Mouse (Mus musculus): ENCODE measurements around the gene Rexo1. TPM values are rescaled to one million over a fixed set of nuclear protein-coding genes. Genes with fewer than 3 reads are reported as not detected.
A peak's percentile ranks its signal among the peaks of the same experiment; 100 is the strongest.

Gene Rexo1
- polyA plus RNA-seq, 1 experiment: 62.7 TPM

DNA sequence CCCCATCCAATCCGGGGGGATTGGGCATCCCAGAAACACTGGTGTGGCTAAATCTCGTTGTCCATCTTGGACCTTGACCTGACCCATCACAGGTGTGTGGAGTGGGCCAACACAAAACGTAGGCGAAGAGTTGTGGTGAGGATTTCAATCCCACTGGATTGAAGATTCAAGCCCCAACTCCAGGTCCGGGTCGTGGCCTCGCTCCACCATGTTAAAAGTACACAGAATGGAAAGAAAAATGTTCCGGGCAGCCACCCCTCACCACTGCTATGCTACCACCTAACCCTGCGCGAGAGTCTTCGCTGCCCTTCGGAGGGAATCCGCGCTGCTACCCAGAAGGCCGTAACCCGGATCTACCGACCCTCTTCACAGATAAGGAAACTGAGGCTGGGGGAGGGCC, 14.6 kb upstream of the Rexo1 start:
- no peak for TF ChIP-seq CTCF (IDR thresholded peaks at IDR 0.05; ENCODE audit: insufficient read depth, low read length)
- no peak for TF ChIP-seq POLR2A (IDR thresholded peaks at IDR 0.05; ENCODE audit: borderline replicate concordance, extremely low read depth, low read depth, low read length)
- Histone ChIP-seq H3K4me3 (replicated peaks; ENCODE audit: extremely low read depth, low read depth, low read length) (peak overlapping the region; percentile 62), H3K4me1 (ENCODE audit: control insufficient read depth, insufficient read depth, low read length) (0 out of 2 replicates have a peak, but pooled peaks cover 2% of the 10 kb centered on the region)
- WGBS: 13% methylated on average over 17 of the region's 17 CpGs
- no peak for DNase-seq

DNA sequence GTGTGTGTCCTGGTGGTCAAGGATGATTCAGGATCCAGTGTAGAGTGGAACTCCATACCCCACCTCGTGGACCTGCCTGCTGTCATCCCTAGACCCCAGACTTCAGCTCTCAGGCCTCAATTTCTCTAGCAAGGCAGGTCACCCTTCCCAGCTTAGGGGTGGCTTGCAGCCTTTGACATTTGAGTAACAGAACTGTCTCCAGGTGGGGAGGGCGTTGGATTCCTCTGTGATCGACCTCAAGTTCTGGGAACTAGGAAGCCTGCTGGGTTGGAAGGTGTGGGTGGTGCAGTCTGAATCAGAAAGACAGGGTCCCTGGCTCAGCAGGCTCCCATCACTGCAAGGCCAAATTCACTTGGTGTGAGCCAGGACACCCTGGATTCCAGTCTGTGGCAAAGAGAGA, 13.5 kb upstream of the Rexo1 start:
- Histone ChIP-seq H3K4me1 (ENCODE audit: control insufficient read depth, insufficient read depth, low read length) (0 out of 2 replicates have a peak, but pooled peaks cover 2% of the 10 kb centered on the region), H3K4me3 (replicated peaks; ENCODE audit: extremely low read depth, low read depth, low read length) (no peak overlapping the region)
- no peak for DNase-seq
- WGBS: 70% methylated on average over 3 of the region's 3 CpGs
- no peak for TF ChIP-seq CTCF (IDR thresholded peaks at IDR 0.05; ENCODE audit: insufficient read depth, low read length)
- no peak for TF ChIP-seq POLR2A (IDR thresholded peaks at IDR 0.05; ENCODE audit: borderline replicate concordance, extremely low read depth, low read depth, low read length)

DNA sequence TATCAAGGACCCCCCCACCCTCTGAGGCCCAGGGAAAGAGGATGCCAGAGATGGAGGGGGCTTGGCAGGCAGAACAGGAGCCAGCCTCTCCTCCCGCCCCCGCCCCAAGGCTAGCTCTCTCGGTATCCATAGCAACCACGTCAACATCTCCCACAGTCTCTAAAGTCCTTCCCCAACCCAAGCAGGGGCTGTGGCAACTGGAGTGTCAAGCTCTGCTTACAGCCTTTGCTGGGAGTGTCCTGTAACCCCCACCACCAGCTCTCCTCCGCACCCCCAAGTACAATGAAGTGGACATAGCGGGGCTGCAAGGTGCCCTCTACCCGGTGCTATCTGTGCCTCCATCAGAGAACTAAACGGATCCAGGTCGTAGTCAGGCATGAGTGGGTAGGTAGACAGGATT, 12.6 kb upstream of the Rexo1 start:
- TF ChIP-seq POLR2A (IDR thresholded peaks at IDR 0.05; ENCODE audit: borderline replicate concordance, extremely low read depth, low read depth, low read length) (no peak), CTCF (IDR thresholded peaks at IDR 0.05; ENCODE audit: insufficient read depth, low read length) (no peak)
- Histone ChIP-seq H3K4me1 (ENCODE audit: control insufficient read depth, insufficient read depth, low read length) (0 out of 2 replicates have a peak, but pooled peaks cover 2% of the 10 kb centered on the region), H3K4me3 (replicated peaks; ENCODE audit: extremely low read depth, low read depth, low read length) (no peak overlapping the region)
- WGBS: 64% methylated on average over 9 of the region's 9 CpGs
- DNase-seq: no peak

DNA sequence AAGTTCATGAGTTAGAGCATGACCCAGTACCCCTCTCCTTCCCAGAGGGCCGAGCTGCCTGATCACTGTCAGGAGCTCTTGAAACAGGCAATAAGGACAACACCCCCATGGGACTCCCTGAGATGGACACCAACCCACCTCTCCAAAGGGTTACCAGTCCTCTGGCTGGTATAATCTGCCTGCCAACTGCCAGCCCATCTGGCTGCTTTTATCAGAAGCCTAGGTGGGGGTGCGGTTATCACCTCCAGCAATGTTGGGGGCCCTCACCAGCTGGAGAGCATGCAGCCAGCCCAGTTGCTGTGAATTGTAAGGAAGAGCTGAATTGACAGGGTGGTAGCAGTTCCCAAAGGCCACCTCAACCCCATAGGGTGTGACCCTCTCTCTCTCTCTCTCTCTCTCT, 11.1 kb upstream of the Rexo1 start:
- DNase-seq: no peak
- TF ChIP-seq POLR2A (IDR thresholded peaks at IDR 0.05; ENCODE audit: borderline replicate concordance, extremely low read depth, low read depth, low read length): no peak
- TF ChIP-seq CTCF (IDR thresholded peaks at IDR 0.05; ENCODE audit: insufficient read depth, low read length): no peak
- H3K4me3 ChIP-seq (replicated peaks; ENCODE audit: extremely low read depth, low read depth, low read length): no peak overlapping the region
- H3K4me1 ChIP-seq (ENCODE audit: control insufficient read depth, insufficient read depth, low read length): 0 out of 2 replicates have a peak, but pooled peaks cover 2% of the 10 kb centered on the region
- WGBS: 88% methylated on average over 2 of the region's 2 CpGs

DNA sequence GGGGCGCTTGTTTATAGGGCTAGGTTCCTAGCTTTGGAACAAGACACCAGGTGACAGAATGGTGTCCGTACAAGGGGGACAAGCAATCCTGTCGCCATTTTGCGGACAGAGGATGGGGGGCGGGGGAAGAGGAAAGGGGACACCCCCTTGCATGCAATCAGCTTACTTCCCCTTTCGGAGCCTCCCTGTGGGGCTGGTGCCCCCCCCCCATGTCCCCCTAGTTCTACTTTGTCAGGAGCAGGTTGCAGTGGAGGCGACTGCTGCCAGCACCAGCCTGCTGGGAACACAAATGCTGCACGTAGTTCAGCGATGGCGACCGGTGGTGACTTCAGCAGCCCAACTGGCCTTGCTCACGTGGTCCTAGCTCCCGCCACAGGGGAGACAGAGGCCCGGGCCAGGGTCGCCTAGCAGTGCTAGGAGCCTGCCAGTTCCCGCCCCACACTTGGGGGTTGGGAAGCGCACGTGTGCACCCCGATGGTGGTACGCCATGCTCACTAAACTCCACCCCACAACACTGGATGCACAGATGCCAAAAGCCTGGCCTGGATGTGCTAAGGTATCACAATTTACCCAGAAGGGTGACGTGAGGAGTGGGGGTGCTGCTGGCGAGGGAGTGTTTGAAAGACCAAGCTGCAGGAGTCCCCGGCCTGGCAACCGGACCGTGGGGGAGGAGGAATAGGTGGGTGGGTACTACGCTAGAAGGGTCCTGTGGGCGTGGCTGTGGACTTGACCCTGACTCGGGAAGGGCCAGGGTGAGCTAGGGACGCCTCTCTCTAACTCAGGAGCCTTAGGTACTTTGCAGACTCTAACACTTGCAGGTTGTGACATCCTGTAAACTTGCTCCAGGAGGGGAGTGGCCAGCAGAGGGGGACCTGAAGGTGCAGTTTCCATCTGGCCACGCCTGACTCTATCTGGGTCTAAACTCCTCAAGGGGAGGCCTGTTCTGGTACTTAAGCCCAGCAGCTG, 9.8 kb upstream of the Rexo1 start:
- H3K4me3 ChIP-seq (replicated peaks; ENCODE audit: extremely low read depth, low read depth, low read length): no peak overlapping the region
- H3K4me1 ChIP-seq (ENCODE audit: control insufficient read depth, insufficient read depth, low read length): 0 out of 2 replicates have a peak, but pooled peaks cover 2% of the 10 kb centered on the region
- WGBS: 34% methylated on average over 30 of the region's 30 CpGs
- TF ChIP-seq CTCF (IDR thresholded peaks at IDR 0.05; ENCODE audit: insufficient read depth, low read length): no peak
- no peak for TF ChIP-seq POLR2A (IDR thresholded peaks at IDR 0.05; ENCODE audit: borderline replicate concordance, extremely low read depth, low read depth, low read length)
- no peak for DNase-seq

DNA sequence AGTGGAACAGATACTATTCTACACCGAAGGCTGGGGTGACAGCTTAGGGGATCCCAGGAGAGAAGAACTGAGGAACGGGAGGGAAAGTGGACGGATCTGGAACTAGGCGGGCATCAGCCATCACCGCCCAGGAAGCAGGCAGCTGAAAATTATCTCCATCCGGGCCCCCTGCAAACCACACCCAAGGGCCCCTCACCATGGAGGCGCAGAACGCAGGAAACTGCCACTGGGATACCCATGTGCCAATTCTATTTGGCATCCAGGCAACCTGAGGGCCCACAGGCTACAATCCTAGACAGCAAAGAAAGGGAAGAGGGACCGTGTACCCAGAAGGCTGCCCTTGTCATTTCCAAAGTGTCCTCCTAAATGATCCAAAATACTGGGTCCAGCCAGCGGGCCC, 9.1 kb upstream of the Rexo1 start:
- Histone ChIP-seq H3K4me1 (ENCODE audit: control insufficient read depth, insufficient read depth, low read length) (0 out of 2 replicates have a peak, but pooled peaks cover 2% of the 10 kb centered on the region), H3K4me3 (replicated peaks; ENCODE audit: extremely low read depth, low read depth, low read length) (no peak overlapping the region)
- no peak for TF ChIP-seq CTCF (IDR thresholded peaks at IDR 0.05; ENCODE audit: insufficient read depth, low read length)
- no peak for TF ChIP-seq POLR2A (IDR thresholded peaks at IDR 0.05; ENCODE audit: borderline replicate concordance, extremely low read depth, low read depth, low read length)
- DNase-seq: no peak
- WGBS: 77% methylated on average over 10 of the region's 10 CpGs

DNA sequence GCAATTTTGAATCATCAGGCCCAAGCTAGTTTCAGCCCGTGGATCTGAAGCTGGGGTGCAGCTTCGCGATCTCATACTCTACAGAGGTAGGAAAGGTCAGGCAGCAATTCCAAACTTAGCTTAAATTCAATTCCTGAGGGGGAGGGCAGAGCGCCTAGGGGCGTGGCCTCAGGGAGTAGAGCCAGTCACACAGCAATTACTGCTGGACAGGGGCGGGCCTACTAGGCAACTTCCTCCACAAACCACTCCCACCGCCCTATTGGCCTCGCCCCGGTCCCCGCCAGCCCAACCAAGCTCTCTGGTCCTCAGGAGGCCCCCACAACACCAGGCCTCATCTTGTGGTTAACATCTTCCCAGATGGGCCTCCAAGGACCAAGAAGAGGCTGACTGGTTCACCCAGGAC, 8.3 kb upstream of the Rexo1 start:
- peak; percentile 56 for DNase-seq
- Histone ChIP-seq H3K4me3 (replicated peaks; ENCODE audit: extremely low read depth, low read depth, low read length) (no peak overlapping the region), H3K4me1 (ENCODE audit: control insufficient read depth, insufficient read depth, low read length) (0 out of 2 replicates have a peak, but pooled peaks cover 2% of the 10 kb centered on the region)
- WGBS: 31% methylated on average over 10 of the region's 10 CpGs
- no peak for TF ChIP-seq CTCF (IDR thresholded peaks at IDR 0.05; ENCODE audit: insufficient read depth, low read length)
- TF ChIP-seq POLR2A (IDR thresholded peaks at IDR 0.05; ENCODE audit: borderline replicate concordance, extremely low read depth, low read depth, low read length): no peak

DNA sequence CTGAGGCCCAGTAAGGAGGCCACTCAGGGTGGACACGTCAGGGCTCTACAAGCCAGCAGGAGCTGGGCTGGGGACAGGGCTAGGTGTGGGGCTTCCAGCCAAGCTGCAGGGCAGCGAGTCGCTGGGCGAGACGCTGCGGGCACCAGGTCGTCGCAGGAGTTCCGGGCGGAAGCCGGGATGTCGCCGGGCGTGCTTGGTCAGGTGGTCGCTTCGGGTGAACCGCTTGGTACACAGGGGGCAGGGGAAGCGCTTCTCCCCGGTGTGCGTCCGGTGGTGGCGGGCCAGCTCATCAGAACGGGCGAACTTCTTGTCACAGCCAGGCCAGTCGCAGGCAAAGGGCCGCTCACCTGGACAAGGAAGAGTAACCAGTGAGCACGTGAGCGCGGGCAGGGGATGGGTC, 7.5 kb upstream of the Rexo1 start:
- Histone ChIP-seq H3K4me1 (ENCODE audit: control insufficient read depth, insufficient read depth, low read length) (0 out of 2 replicates have a peak, but pooled peaks cover 2% of the 10 kb centered on the region), H3K4me3 (replicated peaks; ENCODE audit: extremely low read depth, low read depth, low read length) (no peak overlapping the region)
- no peak for TF ChIP-seq CTCF (IDR thresholded peaks at IDR 0.05; ENCODE audit: insufficient read depth, low read length)
- no peak for TF ChIP-seq POLR2A (IDR thresholded peaks at IDR 0.05; ENCODE audit: borderline replicate concordance, extremely low read depth, low read depth, low read length)
- DNase-seq: no peak
- WGBS: 93% methylated on average over 29 of the region's 29 CpGs

DNA sequence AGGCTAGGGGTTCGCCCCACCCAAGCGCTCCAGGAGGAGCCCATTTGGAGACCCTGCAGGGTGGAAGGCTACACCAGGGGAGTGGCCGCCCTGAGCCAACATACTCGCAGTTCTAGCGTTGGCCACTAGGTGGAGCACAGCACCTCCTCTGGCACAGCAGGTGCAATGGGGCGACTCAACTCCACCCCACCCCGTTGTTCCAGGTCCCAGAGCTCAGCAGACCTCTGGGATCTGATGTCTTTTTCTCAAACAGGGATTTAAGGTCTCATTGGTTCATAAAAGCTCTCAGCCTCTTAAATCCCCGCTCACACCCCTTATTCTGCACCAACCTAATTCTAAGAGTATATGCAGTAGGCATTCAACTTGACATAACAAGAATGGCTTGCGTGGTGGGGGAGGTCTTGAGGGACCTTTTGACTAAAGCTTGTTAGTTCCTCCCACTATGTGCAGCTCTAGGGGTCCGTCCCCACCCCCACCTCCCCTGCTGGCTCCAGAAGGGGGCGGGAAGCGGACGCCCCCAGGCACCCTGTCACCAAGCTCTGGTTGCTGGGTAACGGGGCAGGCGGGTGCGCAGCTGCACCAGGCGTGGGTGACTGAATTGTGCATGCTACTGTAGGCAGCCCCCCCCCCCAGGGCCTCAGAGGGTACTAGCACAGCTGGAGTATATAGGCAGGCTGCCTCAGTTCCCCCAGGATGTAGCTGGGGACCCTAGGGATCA, 5.2 kb upstream of the Rexo1 start:
- no peak for TF ChIP-seq POLR2A (IDR thresholded peaks at IDR 0.05; ENCODE audit: borderline replicate concordance, extremely low read depth, low read depth, low read length)
- TF ChIP-seq CTCF (IDR thresholded peaks at IDR 0.05; ENCODE audit: insufficient read depth, low read length): peak; percentile 93
- Histone ChIP-seq H3K4me3 (replicated peaks; ENCODE audit: extremely low read depth, low read depth, low read length) (no peak overlapping the region), H3K4me1 (ENCODE audit: control insufficient read depth, insufficient read depth, low read length) (0 out of 2 replicates have a peak, but pooled peaks cover 2% of the 10 kb centered on the region)
- peak; percentile 91 for DNase-seq
- WGBS: 29% methylated on average over 17 of the region's 17 CpGs

Measured in lung, adult 2 months (tissue).